Mouse (Mus musculus) midbrain, embryonic 14.5 days (tissue): ENCODE measurements at regions not wholly inside any gene's neighbourhood (a gene's known extent, or its start where the extent isn't known, plus 50 kb on each side); places are given as distances from the start of the nearest gene placed in this dataset.

Experiments
- ATAC-seq: fragments of 200-750 bp; cut with Nextera tagmentation; 2 replicates; pipeline ENCODE4 v1.8.0; 2017; ENCODE audit warnings: moderate number of reproducible peaks, moderate library complexity; ENCODE audit not compliant: low FRiP score, low TSS enrichment
- DNase-seq: peaks from one replicate; pipeline ENCODE4 v3.0.0-alpha.2; 2015
- H3K27ac ChIP-seq: fragments of 300-500 bp; sonication (generic); replicated peaks from 2 replicates; pipeline ENCODE4 v1.5.1; 2014; ENCODE audit warnings: mild to moderate bottlenecking, low read depth, low read length, moderate library complexity
- H3K27me3 ChIP-seq: fragments of 300-500 bp; sonication (generic); 2 replicates; pipeline ENCODE4 v1.6.1; 2014; ENCODE audit warnings: low read length, control low read depth, mixed read lengths; ENCODE audit not compliant: control insufficient read depth, insufficient read depth
- H3K36me3 ChIP-seq: fragments of 300-500 bp; sonication (generic); 2 replicates; pipeline ENCODE4 v1.6.1; 2014; ENCODE audit warnings: low read length, control low read depth; ENCODE audit not compliant: control insufficient read depth, insufficient read depth
- H3K4me1 ChIP-seq: fragments of 300-500 bp; sonication (generic); 2 replicates; pipeline ENCODE4 v1.6.1; 2014; ENCODE audit warnings: mild to moderate bottlenecking, antibody characterized with exemption, low read length, control low read depth; ENCODE audit not compliant: control insufficient read depth, insufficient read depth
- H3K4me2 ChIP-seq: fragments of 300-500 bp; sonication (generic); 2 replicates; pipeline ENCODE4 v1.6.1; 2014; ENCODE audit warnings: mild to moderate bottlenecking, low read length, moderate library complexity
- H3K4me3 ChIP-seq: fragments of 300-500 bp; sonication (generic); replicated peaks from 2 replicates; pipeline ENCODE4 v1.5.1; 2014; ENCODE audit warnings: low read depth, low read length
- H3K9ac ChIP-seq: fragments of 300-500 bp; sonication (generic); replicated peaks from 2 replicates; pipeline ENCODE4 v1.6.1; 2014; ENCODE audit warnings: mild to moderate bottlenecking, low read length, moderate library complexity
- H3K9me3 ChIP-seq: fragments of 300-500 bp; sonication (generic); 2 replicates; pipeline ENCODE4 v1.6.1; 2016; ENCODE audit warnings: low read length, control low read depth, mixed read lengths; ENCODE audit not compliant: control insufficient read depth
- WGBS: fragments of 180-500 bp; shearing (Covaris S2); extraction: QIAGEN DNeasy Blood & Tissue Kit; methylation state at CpG from one replicate; pipeline ENCODE4 v1.1.7; 2014; 5-methylcytosine and 5-hydroxymethylcytosine counted together

DNA sequence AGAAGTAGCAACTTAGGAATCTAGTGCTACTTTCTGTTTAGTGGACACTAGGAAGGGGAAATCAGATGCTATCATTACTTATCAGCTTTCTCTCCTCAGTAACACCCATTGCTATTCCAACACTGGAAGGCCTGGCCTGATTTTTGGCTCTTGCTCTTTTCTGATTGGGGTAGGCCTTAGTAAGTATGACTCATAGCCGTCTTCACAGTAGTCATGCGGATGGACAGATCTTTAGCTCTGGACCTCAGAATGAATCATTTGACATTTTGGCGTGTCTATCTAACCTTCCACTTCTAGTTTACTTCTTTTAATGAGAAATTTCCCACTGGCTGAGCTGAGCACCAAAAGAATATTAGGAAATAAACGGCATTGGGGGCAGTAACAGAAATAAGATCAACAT is 71.4 kb upstream of the Esx1 start:
- no peaks in the 10 kb centered on the region for H3K27me3 ChIP-seq
- WGBS = 87% methylated on average over 4 of the region's 4 CpGs

GRCm38 (mm10) chrX:137190122-137190521 is 68.2 kb upstream of the Esx1 start:
- no peak overlapping the region for H3K4me2 ChIP-seq
- H3K4me1 ChIP-seq = no peaks in the 10 kb centered on the region
- peak; percentile 37 for DNase-seq
- no peaks in the 10 kb centered on the region for H3K27me3 ChIP-seq
- H3K4me3 ChIP-seq = no peak overlapping the region
- H3K9ac ChIP-seq = no peak overlapping the region
- ATAC-seq = no peak
- no peaks in the 10 kb centered on the region for H3K9me3 ChIP-seq
- WGBS = 53% methylated on average over 1 of the region's 1 CpGs
- H3K36me3 ChIP-seq = no peaks in the 10 kb centered on the region
- H3K27ac ChIP-seq = no peak overlapping the region

More for the DNA sequence above, 71.4 kb upstream of the Esx1 start:
- no peak for DNase-seq
- Histone ChIP-seq H3K4me2 (no peak overlapping the region), H3K27ac (no peak overlapping the region), H3K4me1 (no peaks in the 10 kb centered on the region), H3K9me3 (no peaks in the 10 kb centered on the region), H3K4me3 (no peak overlapping the region), H3K36me3 (no peaks in the 10 kb centered on the region), H3K9ac (no peak overlapping the region)
- no peak for ATAC-seq

GRCm38 (mm10) chrX:137175774-137176173 is 53.9 kb upstream of the Esx1 start:
- WGBS = 81% methylated on average over 2 of the region's 2 CpGs
- no peaks in the 10 kb centered on the region for H3K4me1 ChIP-seq
- ATAC-seq = no peak

GRCm38 (mm10) chrX:137173455-137173854 is 51.6 kb upstream of the Esx1 start:
- Histone ChIP-seq H3K4me1 (no peaks in the 10 kb centered on the region), H3K36me3 (no peaks in the 10 kb centered on the region), H3K4me3 (no peak overlapping the region), H3K9ac (no peak overlapping the region), H3K9me3 (no peaks in the 10 kb centered on the region), H3K27me3 (no peaks in the 10 kb centered on the region), H3K4me2 (no peak overlapping the region), H3K27ac (no peak overlapping the region)
- DNase-seq = no peak
- WGBS = 67% methylated on average over 4 of the region's 4 CpGs
- ATAC-seq = no peak

More at GRCm38 (mm10) chrX:137175774-137176173, 53.9 kb upstream of the Esx1 start:
- H3K36me3 ChIP-seq = no peaks in the 10 kb centered on the region
- no peaks in the 10 kb centered on the region for H3K9me3 ChIP-seq
- no peak for DNase-seq
- H3K9ac ChIP-seq = no peak overlapping the region
- no peak overlapping the region for H3K4me3 ChIP-seq
- no peak overlapping the region for H3K4me2 ChIP-seq
- no peak overlapping the region for H3K27ac ChIP-seq
- no peaks in the 10 kb centered on the region for H3K27me3 ChIP-seq
